Mouse (Mus musculus): ENCODE results near the gene Gna15. TPM values are rescaled to one million over a fixed set of nuclear protein-coding genes. Genes with fewer than 3 reads are reported as not detected.

Gna15 gene
- not detected for polyA plus RNA-seq (2021)

GRCm38 (mm10) chr10:81524051-81524605 lies at the start of gene Gna15:
Gene Gna15, minus strand, starts transcription at chr10:81524225.
- ChIA-PET CTCF (interaction anchor here (1.4 to 2.4 kb wide), 2 partner anchors 21 to 27 kb away, joined by 3 to 7 read pairs; no protein-coding TSS in a partner anchor), POLR2A (interaction anchor here (0.8 kb wide), 1 partner anchor 28 kb away, joined by 3 read pairs; the partner anchor contains the start of gene Ncln)
- no peaks in the 10 kb centered on the region for H3K27me3 ChIP-seq
- ATAC-seq (no peak), DNase-seq (ENCODE audit: low read depth, low spot score) (no peak)
- TF ChIP-seq CTCF (IDR thresholded peaks at IDR 0.05): no peak
- in situ Hi-C loops (cut with MboI; ENCODE audit: low pct_unique_long_range_greater_than_20kb): no loop called here

GRCm38 (mm10) chr10:81572975-81573374 lies 49.0 kb upstream of the Gna15 start:
- in situ Hi-C loops (cut with MboI; ENCODE audit: low pct_unique_long_range_greater_than_20kb): no loop called here
- no peak for TF ChIP-seq CTCF (IDR thresholded peaks at IDR 0.05)
- H3K27me3 ChIP-seq: no peaks in the 10 kb centered on the region
- ATAC-seq (no peak), DNase-seq (ENCODE audit: low read depth, low spot score) (no peak)
- ChIA-PET POLR2A (interaction anchor here (1.7 to 3.3 kb wide), 2 partner anchors 9 to 12 kb away, joined by 4 to 24 read pairs; partner anchors contain the start of gene Aes), CTCF (interaction anchor here (0.7 to 2.8 kb wide), 4 partner anchors 9 to 54 kb away, joined by 3 to 16 read pairs (median 4); partner anchors contain the start of gene BC025920)

- in situ Hi-C loops (cut with MboI; ENCODE audit: low pct_unique_long_range_greater_than_20kb): no loop called here
- ChIA-PET CTCF (interaction anchor here (0.9 to 3.6 kb wide), 4 partner anchors 10 to 33 kb away, joined by 3 to 22 read pairs (median 12); partner anchors contain the start of gene BC025920), POLR2A (interaction anchor here (1.7 to 3.3 kb wide), 3 partner anchors 8 to 25 kb away, joined by 4 to 24 read pairs (median 10); partner anchors contain the start of gene Aes)
- no peaks in the 10 kb centered on the region for H3K27me3 ChIP-seq
- TF ChIP-seq CTCF (IDR thresholded peaks at IDR 0.05): no peak
- DNase-seq (ENCODE audit: low read depth, low spot score) (no peak), ATAC-seq (no peak)
Measured at GRCm38 (mm10) chr10:81572133-81572671, 48.2 kb upstream of the Gna15 start.

- TF ChIP-seq CTCF (IDR thresholded peaks at IDR 0.05): no peak
- ChIA-PET POLR2A (interaction anchor here (0.9 to 3.3 kb wide), 4 partner anchors 11 to 33 kb away, joined by 3 to 24 read pairs (median 7); partner anchors contain the start of gene Aes), CTCF (interaction anchor here (0.9 to 3.6 kb wide), 5 partner anchors 9 to 34 kb away, joined by 3 to 22 read pairs (median 8); partner anchors contain the start of gene BC025920)
- DNase-seq (ENCODE audit: low read depth, low spot score) (peak; percentile 95), ATAC-seq (peak; percentile 91)
- in situ Hi-C loops (cut with MboI; ENCODE audit: low pct_unique_long_range_greater_than_20kb): no loop called here
- no peaks in the 10 kb centered on the region for H3K27me3 ChIP-seq
Measured at GRCm38 (mm10) chr10:81571501-81571876, 47.5 kb upstream of the Gna15 start.

GRCm38 (mm10) chr10:81570831-81571500 lies 46.9 kb upstream of the Gna15 start:
- in situ Hi-C loops (cut with MboI; ENCODE audit: low pct_unique_long_range_greater_than_20kb): no loop called here
- H3K27me3 ChIP-seq: no peaks in the 10 kb centered on the region

GRCm38 (mm10) chr10:81570238-81570800 lies 46.3 kb upstream of the Gna15 start:
- no peaks in the 10 kb centered on the region for H3K27me3 ChIP-seq
- POLR2A ChIA-PET: interaction anchor here (0.6 to 3.3 kb wide), 4 partner anchors 9 to 27 kb away, joined by 3 to 24 read pairs (median 8); partner anchors contain the start of genes Aes and Gna11
- DNase-seq (ENCODE audit: low read depth, low spot score): peak; percentile 42
- ATAC-seq: peak; percentile 13
- CTCF ChIA-PET: interaction anchor here (1.3 to 3.6 kb wide), 3 partner anchors 8 to 18 kb away, joined by 3 to 22 read pairs (median 8); no protein-coding TSS in a partner anchor
- TF ChIP-seq CTCF (IDR thresholded peaks at IDR 0.05): no peak
- in situ Hi-C loops (cut with MboI; ENCODE audit: low pct_unique_long_range_greater_than_20kb): no loop called here

More at GRCm38 (mm10) chr10:81570831-81571500, 46.9 kb upstream of the Gna15 start:
- ATAC-seq (peak; percentile 32), DNase-seq (ENCODE audit: low read depth, low spot score) (peak; percentile 77)
- ChIA-PET CTCF (interaction anchor here (0.9 to 3.6 kb wide), 6 partner anchors 9 to 34 kb away, joined by 3 to 22 read pairs (median 6); partner anchors contain the start of gene BC025920), POLR2A (interaction anchor here (0.6 to 3.3 kb wide), 5 partner anchors 10 to 33 kb away, joined by 3 to 24 read pairs (median 6); partner anchors contain the start of genes Aes and Gna11)
- TF ChIP-seq CTCF (IDR thresholded peaks at IDR 0.05): no peak

GRCm38 (mm10) chr10:81569507-81570237 lies 45.6 kb upstream of the Gna15 start:
- ChIA-PET POLR2A (interaction anchor here (3.3 kb wide), 1 partner anchor 9 kb away, joined by 24 read pairs; the partner anchor contains the start of gene Aes), CTCF (interaction anchor here (1.3 to 3.6 kb wide), 2 partner anchors 10 to 17 kb away, joined by 3 to 22 read pairs; no protein-coding TSS in a partner anchor)
- in situ Hi-C loops (cut with MboI; ENCODE audit: low pct_unique_long_range_greater_than_20kb): no loop called here
- DNase-seq (ENCODE audit: low read depth, low spot score): no peak
- TF ChIP-seq CTCF (IDR thresholded peaks at IDR 0.05): no peak
- no peak for ATAC-seq
- no peaks in the 10 kb centered on the region for H3K27me3 ChIP-seq

- POLR2A ChIA-PET: interaction anchor here (0.6 to 0.7 kb wide), 2 partner anchors 9 to 13 kb away, joined by 3 read pairs; no protein-coding TSS in a partner anchor
- no peak for DNase-seq (ENCODE audit: low read depth, low spot score)
- ATAC-seq: no peak
- no peak for TF ChIP-seq CTCF (IDR thresholded peaks at IDR 0.05)
- CTCF ChIA-PET: interaction anchor here (0.7 kb wide), 1 partner anchor 18 kb away, joined by 3 read pairs; no protein-coding TSS in a partner anchor
- no peaks in the 10 kb centered on the region for H3K27me3 ChIP-seq
- in situ Hi-C loops (cut with MboI; ENCODE audit: low pct_unique_long_range_greater_than_20kb): no loop called here
Measured at GRCm38 (mm10) chr10:81568381-81569191, 44.6 kb upstream of the Gna15 start.
